Mouse (Mus musculus) stomach, postnatal 0 days (tissue): ENCODE measurements around the gene Chil1. TPM values are rescaled to one million over a fixed set of nuclear protein-coding genes. Genes with fewer than 3 reads are reported as not detected.

Source experiments
- ATAC-seq: fragments of 200-750 bp; cut with Nextera tagmentation; 2 replicates; pipeline ENCODE4 v1.8.0; 2017; ENCODE audit not compliant: low FRiP score, low TSS enrichment
- DNase-seq: peaks from one replicate; pipeline ENCODE4 v3.0.0-alpha.2; 2016; ENCODE audit warnings: low spot score
- H3K27ac ChIP-seq: fragments of 300-500 bp; sonication (generic); replicated peaks from 2 replicates; pipeline ENCODE4 v1.5.1; 2014; ENCODE audit warnings: mild to moderate bottlenecking, control low read depth
- H3K27me3 ChIP-seq: fragments of 300-500 bp; sonication (generic); 2 replicates; pipeline ENCODE4 v1.6.1; 2014; ENCODE audit warnings: low read length; ENCODE audit not compliant: control insufficient read depth, insufficient read depth
- H3K36me3 ChIP-seq: fragments of 300-500 bp; sonication (generic); 2 replicates; pipeline ENCODE4 v1.6.1; 2014; ENCODE audit warnings: low read length, mixed read lengths; ENCODE audit not compliant: control insufficient read depth, insufficient read depth
- H3K4me1 ChIP-seq: fragments of 300-500 bp; sonication (generic); replicated peaks from 2 replicates; pipeline ENCODE4 v1.6.1; 2014; ENCODE audit warnings: antibody characterized with exemption; ENCODE audit not compliant: control insufficient read depth, insufficient read depth
- H3K4me2 ChIP-seq: fragments of 300-500 bp; sonication (generic); replicated peaks from 2 replicates; pipeline ENCODE4 v1.6.1; 2014; ENCODE audit warnings: low read depth, mild to moderate bottlenecking, control low read depth, moderate library complexity
- H3K4me3 ChIP-seq: fragments of 300-500 bp; sonication (generic); 2 replicates; pipeline ENCODE4 v1.5.1; 2014; ENCODE audit warnings: low read depth, low read length, control low read depth
- H3K9ac ChIP-seq: fragments of 300-500 bp; sonication (generic); 2 replicates; pipeline ENCODE4 v1.6.1; 2014; ENCODE audit warnings: mild to moderate bottlenecking, low read length, control low read depth, mixed read lengths
- H3K9me3 ChIP-seq: fragments of 300-500 bp; sonication (generic); 2 replicates; pipeline ENCODE4 v1.6.1; 2016; ENCODE audit warnings: low read length; ENCODE audit not compliant: control insufficient read depth
- CTCF ChIP-seq: IDR thresholded peaks from 2 replicates; pipeline ENCODE4 v1.5.1; 2016; ENCODE audit warnings: antibody characterized with exemption, low read depth, mild to moderate bottlenecking, moderate library complexity
- EP300 ChIP-seq: optimal IDR thresholded peaks from 2 replicates; pipeline ENCODE3; 2016; ENCODE audit warnings: antibody characterized with exemption
- WGBS: fragments of 180-500 bp; shearing (Covaris S2); extraction: QIAGEN DNeasy Blood & Tissue Kit; methylation state at CpG from one replicate; pipeline ENCODE4 v1.1.7; 2014; 5-methylcytosine and 5-hydroxymethylcytosine counted together
- polyA plus RNA-seq: library from polyadenylated mRNA; unstranded; fragments of >200 nt; fragmentation: Nextera tagmentation; extraction: Ambion mirVana; gene quantifications from 2 replicates; pipeline ENCODE4 v1.2.1, GENCODE M21; 2015

The Chil1 gene
- polyA plus RNA-seq, 1 experiment from 2014 or later, result 3.1 TPM

GRCm38 (mm10) chr1:134237438-134237837 lies 55.5 kb downstream of the Chil1 start:
- H3K27ac ChIP-seq, result peak overlapping the region; percentile 5; the same call in 1 of the 2 replicates
- H3K4me2 ChIP-seq, result no peak overlapping the region
- ATAC-seq, result peak; percentile 19; the same call in 1 of the 2 replicates
- no peaks in the 10 kb centered on the region for H3K9me3 ChIP-seq
- no peak overlapping the region for H3K4me3 ChIP-seq
- H3K4me1 ChIP-seq, result peaks cover 5% of the 10 kb centered on the region
- DNase-seq, result peak; percentile 53
- WGBS, result 68% methylated on average over 3 of the region's 3 CpGs
- H3K9ac ChIP-seq, result no peak overlapping the region
- H3K27me3 ChIP-seq, result no peaks in the 10 kb centered on the region
- TF ChIP-seq EP300 (no peak), CTCF (no peak)
- no peaks in the 10 kb centered on the region for H3K36me3 ChIP-seq

Other genes starting within 250 kb of the Chil1 start
- gene Fmod, start 144.9 kb upstream of the Chil1 start, polyA plus RNA-seq, result 7.9 and 9.0 TPM in 2 replicates
- gene Btg2, start 103.1 kb upstream of the Chil1 start, polyA plus RNA-seq, result 85.9 and 96.8 TPM in 2 replicates
- 38.5 and 45.1 TPM in 2 replicates for gene Chit1, start 70.9 kb upstream of the Chil1 start, polyA plus RNA-seq
- gene Mybph, start 11.3 kb downstream of the Chil1 start, polyA plus RNA-seq, result 1.6 and 2.2 TPM in 2 replicates
- gene Adora1, start 53.3 kb downstream of the Chil1 start, polyA plus RNA-seq, result 11.2 and 11.4 TPM in 2 replicates
- 2.7 and 5.0 TPM in 2 replicates for gene Myog, start 107.8 kb downstream of the Chil1 start, polyA plus RNA-seq
- gene Ppfia4, start 150.8 kb downstream of the Chil1 start, polyA plus RNA-seq, result 2.8 TPM in 2 replicates
- 64.9 and 65.6 TPM in 2 replicates for gene Tmem183a, start 179.8 kb downstream of the Chil1 start, polyA plus RNA-seq
- gene 4933406M09Rik, start 203.8 kb downstream of the Chil1 start, polyA plus RNA-seq, result not detected in 2 replicates
- 14.2 and 14.3 TPM in 2 replicates for gene Cyb5r1, start 223.4 kb downstream of the Chil1 start, polyA plus RNA-seq
- gene Adipor1, start 233.2 kb downstream of the Chil1 start, polyA plus RNA-seq, result 84.4 and 90.2 TPM in 2 replicates